Mouse (Mus musculus) lung, postnatal 4 days (tissue): ENCODE data around the gene Foxp4.
"Not testable (repeated sequence)": the region's sequence is repeated elsewhere in the genome, so short reads cannot be mapped to it uniquely, and the experiment has no call there.

Experiments used
- DNase-seq, 2 experiments: peaks; one replicate each; pipeline ENCODE4 v3.0.0; 2021

The Foxp4 gene

DNA sequence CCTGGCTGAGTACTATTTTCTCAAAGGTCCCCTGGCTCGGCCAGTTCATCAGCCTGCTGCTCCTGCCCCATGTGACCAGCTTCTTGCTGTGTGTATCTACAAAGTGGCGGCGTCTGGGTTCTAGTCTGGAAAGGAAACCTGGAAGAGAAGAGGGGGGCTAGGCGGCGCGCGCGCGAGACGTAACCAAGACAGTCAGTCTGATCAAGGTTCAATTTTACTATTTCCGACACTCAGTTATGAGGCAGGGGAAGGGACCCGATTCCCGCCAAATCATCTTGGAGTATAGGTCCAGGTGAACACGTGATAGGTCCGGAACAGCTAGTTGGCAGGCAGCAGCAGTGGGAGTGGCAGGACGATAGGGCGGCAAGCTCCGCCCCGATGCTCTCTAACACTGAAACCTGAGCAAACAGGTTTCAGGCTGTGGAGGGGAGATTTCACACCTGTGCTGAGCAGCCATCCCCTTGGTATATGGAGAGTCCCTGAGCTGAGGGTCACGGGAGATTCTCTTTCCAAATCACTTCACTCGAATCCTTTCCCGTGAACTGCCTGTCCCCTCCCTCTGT, 72.6 kb downstream of the Foxp4 start:
- not testable (repeated sequence) for DNase-seq

DNA sequence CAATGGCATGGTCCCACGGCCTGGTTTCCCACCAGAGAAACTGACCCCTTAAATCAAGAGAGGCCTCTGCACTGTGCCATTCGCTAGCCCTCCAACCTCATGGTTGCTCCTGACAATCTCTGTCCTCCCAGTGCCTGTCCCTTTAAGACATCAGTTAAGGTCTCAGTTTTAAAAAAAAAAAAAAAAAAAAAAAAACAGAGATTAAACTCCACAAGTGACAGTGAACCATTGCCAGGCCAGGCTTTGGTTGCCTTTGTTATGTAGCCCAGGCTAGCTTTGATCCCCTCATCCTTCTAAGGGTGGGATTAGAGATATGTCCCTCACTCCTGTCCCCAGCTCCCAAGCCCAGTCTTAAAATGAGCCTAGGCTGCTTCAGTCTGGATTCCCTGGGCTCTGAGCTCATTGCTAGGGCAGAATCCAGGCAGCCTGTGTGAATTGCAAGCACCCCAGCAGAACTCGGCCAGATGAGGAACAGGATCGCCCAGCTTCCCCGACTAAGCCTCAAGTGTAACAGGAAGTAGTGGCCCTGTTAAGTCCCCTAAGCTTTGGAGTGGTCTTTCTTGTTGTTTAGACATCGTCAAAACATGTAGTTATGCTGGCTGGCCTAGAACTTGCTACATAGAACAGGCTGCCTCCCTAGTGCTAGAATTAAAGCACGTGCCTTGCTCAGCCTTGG, 73.7 kb downstream of the Foxp4 start:
- DNase-seq = no peak

DNA sequence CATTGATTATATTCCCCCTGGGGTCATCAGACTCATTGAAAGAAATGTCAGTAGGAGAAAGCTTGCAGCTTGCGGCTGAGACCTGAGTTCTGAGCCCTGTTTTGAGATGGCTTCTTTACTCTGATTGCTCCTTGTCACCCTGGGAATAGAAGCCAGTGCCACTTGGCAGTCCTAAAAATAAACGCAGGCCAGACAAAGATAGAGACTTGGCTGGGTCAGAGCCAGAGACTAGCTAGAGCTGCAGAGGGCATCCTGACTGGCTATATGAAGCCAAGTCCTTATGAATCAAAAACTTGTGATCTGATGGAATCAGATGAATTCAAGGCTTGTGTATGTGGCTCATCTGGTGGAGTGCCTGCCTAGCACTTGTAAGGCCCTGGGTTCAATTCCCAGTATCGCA, 74.4 kb downstream of the Foxp4 start:
- DNase-seq = no peak

DNA sequence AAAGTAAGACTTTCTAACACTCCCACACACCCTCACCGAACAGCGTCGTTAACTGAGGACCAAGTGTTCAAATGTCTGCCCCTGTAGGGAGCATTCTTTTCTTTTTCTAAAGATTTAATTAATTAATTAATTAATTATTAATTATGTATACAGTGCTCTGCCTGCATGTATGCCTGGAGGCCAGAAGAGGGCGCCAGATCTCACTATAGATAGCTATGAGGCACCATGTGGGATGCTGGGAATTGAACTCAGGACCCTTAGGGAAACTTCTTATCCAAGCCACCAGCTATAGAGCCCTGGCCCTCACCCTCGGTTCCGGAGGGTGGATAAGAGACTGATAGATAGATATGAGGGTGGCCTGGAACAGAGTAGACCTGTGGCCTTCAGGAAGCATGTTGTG, 76.5 kb downstream of the Foxp4 start:
- DNase-seq = no peak

- DNase-seq = no peak
Measured at GRCm38 (mm10) chr17:47845609-47846008, 78.8 kb downstream of the Foxp4 start.

DNA sequence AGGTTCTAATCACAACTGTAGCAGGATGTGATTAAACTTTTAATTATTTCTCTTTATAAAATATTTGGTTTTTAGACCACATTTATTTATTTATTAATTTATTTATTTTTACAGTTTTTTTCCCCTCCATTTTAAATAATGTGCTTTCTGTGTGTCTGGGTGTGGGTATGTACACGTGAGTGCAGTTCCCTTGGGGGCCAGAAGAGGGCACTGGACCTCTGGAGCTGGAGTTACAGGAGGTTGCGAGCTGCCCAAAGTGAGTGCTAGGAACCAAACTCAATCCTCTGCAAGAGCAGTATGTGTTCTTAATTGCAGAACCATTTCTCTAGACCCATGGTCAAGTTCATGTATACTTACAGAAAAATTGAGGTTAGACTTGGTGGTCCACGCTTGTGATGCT, 81.0 kb downstream of the Foxp4 start:
- no peak for DNase-seq

DNA sequence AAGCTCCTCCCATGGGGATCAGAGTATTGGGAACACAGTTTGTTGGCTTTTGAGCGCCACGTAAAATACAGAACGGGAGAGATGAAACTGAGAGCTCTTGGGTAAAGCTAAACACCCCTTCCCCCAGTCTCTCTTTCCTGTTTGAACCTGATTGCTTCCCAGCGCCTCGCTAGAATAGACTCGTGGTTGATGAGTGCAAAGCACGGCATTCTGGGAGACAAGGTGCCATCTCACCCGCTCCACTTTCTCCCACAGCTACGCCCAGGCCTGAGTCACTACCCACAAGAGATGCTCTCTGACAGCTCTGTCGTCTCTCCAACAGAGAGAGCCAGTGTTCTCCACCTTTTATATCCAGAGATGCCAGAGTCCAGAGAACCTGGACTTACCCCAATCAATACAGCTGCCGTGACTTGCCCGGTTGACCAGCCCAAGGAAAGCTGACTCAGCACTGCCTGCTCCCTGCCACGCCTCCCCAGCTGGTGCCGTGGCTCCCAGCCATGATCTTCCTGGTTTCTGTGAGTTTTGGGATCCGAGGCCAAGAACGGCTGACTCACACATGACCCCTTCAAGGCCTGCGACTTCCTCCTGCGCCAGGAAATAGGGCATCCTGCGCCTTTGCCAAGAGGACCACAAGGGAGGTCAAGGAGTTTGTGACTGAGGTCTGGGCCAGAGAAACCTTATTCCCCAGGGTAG, 82.4 kb downstream of the Foxp4 start:
- DNase-seq = peak; percentile 84 to 91

DNA sequence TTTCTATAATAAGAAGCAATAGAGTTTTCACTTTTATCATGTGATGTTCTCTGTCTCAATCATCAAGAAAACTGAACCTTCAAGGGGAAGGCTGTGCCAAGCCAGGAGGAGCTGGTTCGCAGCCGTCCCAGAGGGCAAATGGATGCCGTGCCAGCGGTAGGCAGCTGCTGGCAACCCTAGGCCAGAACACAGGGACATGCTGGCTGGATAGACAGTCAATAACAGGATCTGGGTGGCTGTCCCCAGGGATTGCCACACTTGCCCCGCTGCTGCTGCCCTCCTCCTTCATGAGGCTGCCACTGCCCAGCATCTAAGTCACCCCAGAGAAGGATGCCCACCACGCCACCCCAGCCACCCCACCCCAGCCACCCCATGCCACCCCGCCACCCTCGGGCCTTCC, 82.9 kb downstream of the Foxp4 start:
- no peak for DNase-seq

GRCm38 (mm10) chr17:47837808-47838207, 86.6 kb downstream of the Foxp4 start:
- DNase-seq = peak; percentile 70 to 88

GRCm38 (mm10) chr17:47834482-47834767, 90.0 kb downstream of the Foxp4 start, which contains the start of gene Mdfi:
Mdfi (minus strand) TSS chr17:47834691.
- DNase-seq = peak in 1 of 2 experiments; percentile 67

DNA sequence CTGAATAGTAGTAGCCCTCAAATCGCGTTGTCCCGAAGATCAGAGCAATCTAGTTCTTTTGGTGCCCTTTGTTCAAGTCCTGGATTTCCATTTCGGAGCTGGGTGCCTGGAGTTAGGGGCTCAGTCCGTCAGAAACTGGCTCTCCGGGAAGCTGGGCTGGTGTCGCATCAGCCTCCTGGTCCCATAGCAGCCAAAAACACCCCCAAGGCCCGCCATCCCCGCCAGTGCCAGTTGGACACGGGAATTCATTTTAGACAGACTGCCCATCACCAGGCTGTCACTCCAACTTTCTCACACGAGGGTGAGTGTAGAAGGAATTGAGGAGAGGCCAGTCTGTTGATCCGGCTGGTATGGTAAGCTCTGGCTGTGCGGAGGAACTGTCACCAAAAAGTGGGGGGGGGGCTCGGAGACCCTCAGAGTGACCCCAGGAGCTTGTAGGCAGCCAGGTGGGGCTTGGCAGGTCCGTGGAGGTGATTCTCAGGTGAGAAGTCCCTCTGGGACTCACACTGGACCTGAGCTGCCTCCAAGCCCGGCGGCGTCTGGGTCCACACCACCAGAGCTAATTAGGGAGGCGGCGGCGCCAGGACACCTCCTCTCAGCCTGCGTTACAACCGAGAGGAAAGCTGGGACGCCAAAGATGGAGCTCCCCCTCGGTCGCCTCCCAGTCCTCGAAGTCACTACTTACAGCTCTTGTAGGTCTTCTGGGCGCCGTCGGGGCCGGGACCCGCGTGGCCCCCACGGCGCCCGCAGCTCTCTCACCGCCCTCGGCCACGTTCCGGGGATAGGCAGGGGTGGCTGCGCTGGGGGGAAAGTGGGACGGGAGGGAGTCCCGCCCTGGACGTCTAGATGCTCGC, 90.6 kb downstream of the Foxp4 start:
- peak in 1 of 2 experiments; percentile 49 for DNase-seq

GRCm38 (mm10) chr17:47833029-47833627, 91.3 kb downstream of the Foxp4 start:
- peak; percentile 81 to 92 for DNase-seq

GRCm38 (mm10) chr17:47832501-47833028, 91.9 kb downstream of the Foxp4 start:
- peak; percentile 40 to 53 for DNase-seq

- DNase-seq = no peak
Measured at GRCm38 (mm10) chr17:47831772-47832171, 92.7 kb downstream of the Foxp4 start.

GRCm38 (mm10) chr17:47831161-47831560, 93.3 kb downstream of the Foxp4 start:
- DNase-seq = peak in 1 of 2 experiments; percentile 45

DNA sequence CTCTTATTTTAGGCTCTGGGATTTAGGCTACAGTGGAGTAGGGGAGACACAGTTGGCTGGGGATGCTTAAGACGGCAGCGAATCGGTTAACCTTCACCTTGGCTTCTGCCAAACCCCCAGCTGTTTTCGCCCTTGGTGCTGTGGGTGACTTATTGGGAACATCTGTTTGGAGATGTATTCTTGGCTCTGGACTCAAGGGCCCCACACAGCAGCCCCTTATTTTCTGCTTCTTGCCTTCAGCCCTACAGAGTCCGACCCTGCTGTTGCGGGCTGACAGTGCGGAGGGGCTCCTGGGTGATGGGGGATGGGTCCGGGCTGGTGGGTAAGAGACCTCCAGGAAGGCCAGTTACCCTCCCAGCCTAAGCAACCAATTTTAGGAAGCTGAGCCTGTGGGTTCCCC, 103.1 kb downstream of the Foxp4 start:
- peak; percentile 41 to 76 for DNase-seq

DNA sequence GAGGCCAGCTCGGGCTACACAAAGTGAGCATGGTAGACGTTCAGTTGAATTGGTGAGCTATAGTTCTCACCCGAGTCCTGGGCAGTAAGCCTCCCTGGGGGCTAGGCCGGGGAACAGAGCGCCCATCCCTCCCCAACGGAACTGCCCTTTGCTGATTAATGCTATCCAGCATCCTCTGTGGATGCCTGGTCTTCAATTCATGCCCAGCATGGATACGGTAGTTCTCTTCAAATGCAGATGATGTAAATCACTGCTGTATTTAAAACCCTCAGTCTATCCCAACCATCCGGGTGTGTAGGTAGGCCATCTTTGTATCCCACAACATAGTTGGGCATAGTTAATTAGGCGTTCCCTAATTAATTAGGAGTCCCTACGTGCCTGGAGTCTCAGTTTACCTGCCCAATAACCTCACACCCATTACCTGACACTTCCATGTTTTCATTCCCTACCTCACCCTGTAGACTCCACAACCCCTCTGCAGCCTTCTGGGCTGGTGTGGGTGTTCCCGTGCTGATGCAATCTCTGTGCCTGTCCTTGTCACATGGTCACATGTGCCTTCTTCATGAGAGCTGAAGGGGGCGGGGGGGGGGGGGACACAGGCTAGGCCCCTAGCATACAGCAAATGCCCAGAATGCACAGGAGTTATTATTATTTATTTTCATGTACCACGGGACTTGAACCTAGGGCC, 106.3 kb downstream of the Foxp4 start:
- DNase-seq = no peak
